Mouse (Mus musculus) CH12.LX (cell line): Measurements from ENCODE around the gene Btbd17. TPM values are rescaled to one million over a fixed set of nuclear protein-coding genes. Genes with fewer than 3 reads are reported as not detected.

Experiments
- DNase-seq: peaks from one replicate; pipeline ENCODE4 v3.0.0-alpha.2; 2013; ENCODE audit errors: extremely low read depth
- H3K27ac ChIP-seq: 2 replicates; pipeline ENCODE4 v1.5.1; 2012; ENCODE audit warnings: low read depth, mild to moderate bottlenecking, control low read depth, moderate library complexity; ENCODE audit not compliant: insufficient read depth
- H3K27me3 ChIP-seq: replicated peaks from 2 replicates; pipeline ENCODE3; 2012; ENCODE audit warnings: inconsistent platforms
- H3K36me3 ChIP-seq, 2 experiments: replicated peaks in 1 of 2; 2 replicates each; pipeline versions ENCODE3 to v1.6.1; 2012; ENCODE audit warnings: inconsistent platforms in 1 of 2, low read length in 1 of 2, mild to moderate bottlenecking in 1 of 2, mixed read lengths in 1 of 2, moderate library complexity in 1 of 2; ENCODE audit not compliant: control insufficient read depth in 1 of 2, insufficient read depth in 1 of 2
- H3K4me1 ChIP-seq, 2 experiments: 2 replicates each; pipeline ENCODE4 v1.6.1; 2012; ENCODE audit warnings: inconsistent platforms in 1 of 2, moderate library complexity in 1 of 2; ENCODE audit not compliant: insufficient read depth in 2 of 2, control insufficient read depth in 1 of 2
- H3K4me2 ChIP-seq: 2 replicates; pipeline ENCODE4 v1.6.1; 2012; ENCODE audit warnings: low read depth, mild to moderate bottlenecking, control low read depth; ENCODE audit not compliant: poor library complexity, insufficient read depth, severe bottlenecking
- H3K4me3 ChIP-seq, 3 experiments: fragments of 150-350 bp in 1 of 3; sonication (generic) in 1 of 3; replicated peaks in 1 of 3; 2 replicates each; pipeline versions ENCODE3 to v1.5.1; 2011 to 2012; ENCODE audit warnings: low read depth in 2 of 3, low read length in 2 of 3, mild to moderate bottlenecking in 2 of 3, moderate library complexity in 2 of 3, control low read depth in 1 of 3, improper control_type of control experiment in 1 of 3, inconsistent platforms in 1 of 3, mixed read lengths in 1 of 3; ENCODE audit not compliant: poor library complexity in 1 of 3
- H3K79me2 ChIP-seq: replicated peaks from 2 replicates; pipeline ENCODE4 v1.6.1; 2012; ENCODE audit warnings: mild to moderate bottlenecking, moderate library complexity; ENCODE audit not compliant: control insufficient read depth, poor library complexity, insufficient read depth, severe bottlenecking; ENCODE audit errors: extremely low read depth
- H3K9ac ChIP-seq: 2 replicates; pipeline ENCODE4 v1.6.1; 2012; ENCODE audit warnings: low read depth, mild to moderate bottlenecking, control low read depth, moderate library complexity; ENCODE audit not compliant: insufficient read depth
- H3K9me3 ChIP-seq: replicated peaks from 2 replicates; pipeline ENCODE3; 2012; ENCODE audit warnings: low read length, inconsistent platforms, mixed read lengths
- BHLHE40 ChIP-seq: IDR thresholded peaks from 2 replicates; pipeline ENCODE4 v1.6.1; 2011; ENCODE audit warnings: mild to moderate bottlenecking, low read depth, low read length, improper control_type of control experiment
- CTCF ChIP-seq, 2 experiments: IDR thresholded peaks in 1 of 2; conservative IDR thresholded peaks in 1 of 2; 2 replicates each; pipeline ENCODE4 v1.5.1; 2011 to 2012; ENCODE audit warnings: low read depth in 2 of 2, low read length in 2 of 2, improper control_type of control experiment in 1 of 2, inconsistent platforms in 1 of 2, mild to moderate bottlenecking in 1 of 2, moderate library complexity in 1 of 2
- E2F4 ChIP-seq: IDR thresholded peaks from 2 replicates; pipeline ENCODE4 v1.6.1; 2011; ENCODE audit warnings: low read depth, low read length, improper control_type of control experiment; ENCODE audit not compliant: insufficient replicate concordance
- ELF1 ChIP-seq: IDR thresholded peaks from 2 replicates; pipeline ENCODE4 v1.6.1; 2014; ENCODE audit warnings: low read depth, mild to moderate bottlenecking, inconsistent platforms, low read length, improper control_type of control experiment
- EP300 ChIP-seq: IDR thresholded peaks from 2 replicates; pipeline ENCODE4 v1.6.1; 2011; ENCODE audit warnings: low read length, improper control_type of control experiment
- GABPA ChIP-seq: IDR thresholded peaks from 2 replicates; pipeline ENCODE4 v1.6.1; 2012; ENCODE audit warnings: low read depth, low read length, improper control_type of control experiment, inconsistent platforms; ENCODE audit not compliant: insufficient replicate concordance
- IRF4 ChIP-seq: IDR thresholded peaks from 2 replicates; pipeline ENCODE4 v1.6.1; 2014; ENCODE audit warnings: low read depth, mild to moderate bottlenecking, inconsistent platforms, low read length, improper control_type of control experiment
- JUN ChIP-seq: IDR thresholded peaks from 2 replicates; pipeline ENCODE4 v1.6.1; 2011; ENCODE audit warnings: low read depth, mild to moderate bottlenecking, low read length, improper control_type of control experiment, moderate library complexity; ENCODE audit not compliant: insufficient read depth
- JUND ChIP-seq: conservative IDR thresholded peaks from 2 replicates; pipeline ENCODE4 v1.6.1; 2011; ENCODE audit warnings: low read depth, low read length, improper control_type of control experiment
- MAZ ChIP-seq: IDR thresholded peaks from 2 replicates; pipeline ENCODE4 v1.6.1; 2012; ENCODE audit warnings: low read depth, mild to moderate bottlenecking, inconsistent platforms, low read length, improper control_type of control experiment, moderate library complexity
- MEF2A ChIP-seq: IDR thresholded peaks from 2 replicates; pipeline ENCODE4 v1.6.1; 2014; ENCODE audit warnings: low read depth, mild to moderate bottlenecking, inconsistent platforms, low read length, improper control_type of control experiment, borderline replicate concordance
- MXI1 ChIP-seq: IDR thresholded peaks from 2 replicates; pipeline ENCODE4 v1.6.1; 2011; ENCODE audit warnings: mild to moderate bottlenecking, low read depth, low read length, improper control_type of control experiment
- MYC ChIP-seq: IDR thresholded peaks from 2 replicates; pipeline ENCODE4 v1.6.1; 2011; ENCODE audit warnings: low read depth, mild to moderate bottlenecking, improper control_type of control experiment, low read length
- NELFE ChIP-seq: IDR thresholded peaks from 2 replicates; pipeline ENCODE4 v1.6.1; 2011; ENCODE audit warnings: low read depth, low read length, improper control_type of control experiment
- NRF1 ChIP-seq: IDR thresholded peaks from 2 replicates; pipeline ENCODE4 v1.6.1; 2014; ENCODE audit warnings: low read depth, mild to moderate bottlenecking, inconsistent platforms, low read length, improper control_type of control experiment, moderate library complexity
- PAX5 ChIP-seq: IDR thresholded peaks from 2 replicates; pipeline ENCODE4 v1.6.1; 2012; ENCODE audit warnings: low read length, inconsistent platforms, mixed read lengths
- POLR2AphosphoS2 ChIP-seq: IDR thresholded peaks from 2 replicates; pipeline ENCODE4 v1.6.1; 2011; ENCODE audit warnings: low read depth, low read length, improper control_type of control experiment
- RAD21 ChIP-seq: IDR thresholded peaks from 2 replicates; pipeline ENCODE4 v1.6.1; 2011; ENCODE audit warnings: low read depth, mild to moderate bottlenecking, low read length, improper control_type of control experiment, moderate library complexity
- RCOR1 ChIP-seq: conservative IDR thresholded peaks from 2 replicates; pipeline ENCODE4 v1.6.1; 2012; ENCODE audit warnings: low read depth, mild to moderate bottlenecking, inconsistent platforms, low read length, improper control_type of control experiment
- SIN3A ChIP-seq: IDR thresholded peaks from 2 replicates; pipeline ENCODE4 v1.6.1; 2012; ENCODE audit warnings: low read length, improper control_type of control experiment, inconsistent platforms
- SMC3 ChIP-seq: IDR thresholded peaks from 2 replicates; pipeline ENCODE4 v1.6.1; 2011; ENCODE audit warnings: low read depth, low read length, improper control_type of control experiment
- TBP ChIP-seq: conservative IDR thresholded peaks from 2 replicates; pipeline ENCODE4 v1.6.1; 2011; ENCODE audit warnings: low read depth, low read length, improper control_type of control experiment
- USF1 ChIP-seq: IDR thresholded peaks from 2 replicates; pipeline ENCODE4 v1.6.1; 2014; ENCODE audit warnings: low read depth, mild to moderate bottlenecking, inconsistent platforms, low read length, improper control_type of control experiment
- USF2 ChIP-seq: conservative IDR thresholded peaks from 2 replicates; pipeline ENCODE4 v1.6.1; 2011; ENCODE audit warnings: low read depth, low read length, improper control_type of control experiment
- ZC3H11A ChIP-seq: IDR thresholded peaks from 2 replicates; pipeline ENCODE4 v1.6.1; 2012; ENCODE audit warnings: low read depth, mild to moderate bottlenecking, inconsistent platforms, low read length, improper control_type of control experiment
- ZMIZ1 ChIP-seq: IDR thresholded peaks from 2 replicates; pipeline ENCODE4 v1.6.1; 2012; ENCODE audit warnings: low read depth, mild to moderate bottlenecking, inconsistent platforms, low read length, improper control_type of control experiment
- ZNF384 ChIP-seq: IDR thresholded peaks from 2 replicates; pipeline ENCODE4 v1.6.1; 2012; ENCODE audit warnings: low read depth, low read length, improper control_type of control experiment, inconsistent platforms
- dilution Hi-C: fragments of 300-500 bp; cut with MboI; formaldehyde crosslinking; loops from 2 replicates; pipeline ENCODE4 v1.14.3; 2020; ENCODE audit warnings: low sequenced_read_pairs; ENCODE audit not compliant: extremely low pct_unique_long_range_greater_than_20kb, extremely low pct_ligation_motif_present
- in situ Hi-C: fragments of 300-500 bp; cut with MboI; formaldehyde crosslinking; loops from 3 replicates; pipeline ENCODE4 v1.14.3; 2019; ENCODE audit warnings: low sequenced_read_pairs, low pct_ligation_motif_present, low pct_unique_long_range_greater_than_20kb, mixed read lengths
- polyA plus RNA-seq: library from polyadenylated mRNA; unstranded; fragments of >175 nt; gene quantifications from 2 replicates; pipeline ENCODE4 v1.2.1, GENCODE M21; 2012; ENCODE audit warnings: low read depth; ENCODE audit not compliant: insufficient read length
- total RNA-seq, 2 experiments: library from RNA; depleted of rRNA; stranded (reverse); fragments of 300-350 nt in 1 of 2; fragments of >200 nt in 1 of 2; gene quantifications; 2 replicates each; pipeline ENCODE4 v1.2.3; 2012 to 2014

Btbd17 gene
- total and polyA plus RNA-seq, 3 experiments, result not detected

DNA sequence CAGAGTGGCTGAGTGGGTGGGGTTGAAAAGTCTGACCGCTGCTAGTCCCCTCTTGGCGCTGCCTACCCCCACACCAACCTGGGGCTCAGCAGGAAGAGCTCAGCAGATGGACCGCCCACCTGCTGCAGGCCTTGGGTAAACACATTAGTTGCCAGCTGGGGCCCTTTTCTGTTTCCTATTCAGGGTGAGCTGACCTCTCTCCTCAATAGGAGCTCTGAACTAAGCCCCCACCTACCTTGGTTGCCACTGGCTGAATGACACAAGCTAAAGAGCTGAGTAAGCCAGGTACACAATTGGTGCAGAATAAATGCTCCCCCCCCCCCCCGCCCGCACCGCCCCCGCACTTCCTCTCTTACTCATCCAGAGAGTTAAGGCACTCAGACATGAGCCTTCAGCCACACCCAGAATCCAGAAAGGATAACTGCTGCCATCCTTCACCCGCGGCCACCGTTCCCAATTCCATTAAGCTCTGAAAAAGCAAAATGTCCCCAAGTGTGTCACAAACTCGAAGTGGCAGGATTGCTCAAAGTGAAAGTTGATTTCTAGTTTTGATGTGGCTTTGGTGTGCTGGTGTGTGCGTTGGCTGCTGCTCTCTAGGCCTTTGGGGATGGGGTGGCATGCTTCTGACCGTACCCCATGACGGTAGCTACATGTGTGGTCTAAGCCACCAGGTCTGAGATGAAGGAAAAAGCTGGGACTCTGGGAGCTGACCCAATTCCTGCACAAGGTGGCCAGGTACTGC is 12.1 kb upstream of the Btbd17 start:
- H3K4me1 ChIP-seq, result peaks cover 7 to 19% of the 10 kb centered on the region in 2 experiments
- H3K27ac ChIP-seq, result no peak overlapping the region
- peak; percentile 46 for DNase-seq
- dilution Hi-C loops (no loop called here), in situ Hi-C loops (no loop called here)
- H3K27me3 ChIP-seq, result peaks cover 13% of the 10 kb centered on the region
- peak overlapping the region; percentile 40 for H3K4me2 ChIP-seq
- TF ChIP-seq MYC, result no peak
- no peak for TF ChIP-seq ZNF384
- TF ChIP-seq RCOR1, result 0 out of 2 replicates have a peak, but pooled peaks have one; percentile 30
- TF ChIP-seq NELFE, result no peak
- no peak for TF ChIP-seq SMC3
- TF ChIP-seq IRF4, result peak; percentile 92
- TF ChIP-seq ELF1, result 0 out of 2 replicates have a peak, but pooled peaks have one; percentile 22
- TF ChIP-seq MAZ, result 0 out of 2 replicates have a peak, but pooled peaks have one; percentile 24
- peak; percentile 55 for TF ChIP-seq JUND
- TF ChIP-seq CTCF (conservative IDR thresholded peaks at IDR 0.05 in 1 of 2, IDR thresholded peaks at IDR 0.05 in 1 of 2; ENCODE audit: low read depth in 2 of 2, low read length in 2 of 2), result no peak
- peak; percentile 68; the same call in 1 of the 2 replicates for TF ChIP-seq MEF2A
- TF ChIP-seq BHLHE40, result peak; percentile 70
- peak; percentile 41 for TF ChIP-seq EP300
- TF ChIP-seq GABPA, result no peak
- no peak for TF ChIP-seq RAD21
- TF ChIP-seq MXI1, result no peak
- no peaks in the 10 kb centered on the region for H3K36me3 ChIP-seq
- H3K79me2 ChIP-seq, result no peaks in the 10 kb centered on the region
- no peak overlapping the region for H3K4me3 ChIP-seq
- H3K9me3 ChIP-seq, result no peaks in the 10 kb centered on the region
- H3K9ac ChIP-seq, result no peak overlapping the region

DNA sequence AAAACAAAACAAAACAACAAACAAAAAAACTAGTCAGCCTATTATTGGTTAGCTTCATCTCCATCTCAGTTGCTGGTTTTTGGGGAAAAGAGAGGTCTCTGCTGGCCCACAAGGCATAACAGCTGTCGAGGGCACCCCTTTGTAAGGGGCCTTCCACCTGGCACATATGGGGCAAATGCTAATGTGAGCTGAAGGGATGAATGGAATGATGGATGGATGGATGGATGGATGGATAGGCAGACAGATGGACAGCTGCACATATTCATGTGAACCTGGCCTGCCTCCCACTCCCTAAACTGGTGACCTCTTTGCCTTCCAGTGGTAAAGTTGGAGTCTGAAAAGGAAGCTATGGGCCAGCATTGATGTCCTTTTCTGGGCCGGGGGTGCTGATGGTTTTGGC is 11.3 kb upstream of the Btbd17 start:
- in situ Hi-C loops (no loop called here), dilution Hi-C loops (no loop called here)
- Histone ChIP-seq H3K27me3 (peaks cover 15% of the 10 kb centered on the region), H3K4me2 (no peak overlapping the region), H3K9ac (no peak overlapping the region), H3K27ac (no peak overlapping the region), H3K36me3 (no peaks in the 10 kb centered on the region), H3K4me1 (peaks cover 7 to 17% of the 10 kb centered on the region in 2 experiments), H3K4me3 (no peak overlapping the region), H3K9me3 (peaks cover 1% of the 10 kb centered on the region), H3K79me2 (no peaks in the 10 kb centered on the region)
- DNase-seq, result no peak
- TF ChIP-seq MXI1 (no peak), POLR2AphosphoS2 (no peak), CTCF (conservative IDR thresholded peaks at IDR 0.05 in 1 of 2, IDR thresholded peaks at IDR 0.05 in 1 of 2; ENCODE audit: low read depth in 2 of 2, low read length in 2 of 2) (no peak), JUN (no peak), SIN3A (no peak), E2F4 (no peak), USF1 (no peak), GABPA (no peak), PAX5 (no peak), RAD21 (no peak), ZMIZ1 (no peak), ELF1 (no peak), USF2 (no peak), NRF1 (no peak), NELFE (no peak), RCOR1 (no peak), ZNF384 (no peak), TBP (no peak), ZC3H11A (no peak)
